Mouse (Mus musculus): Measurements from ENCODE around the gene Zzef1. TPM values are rescaled to one million over a fixed set of nuclear protein-coding genes. Genes with fewer than 3 reads are reported as not detected.

Gene Zzef1
- total and polyA plus RNA-seq, 3 experiments: 10.5 to 20.8 (median 16.8) TPM

DNA sequence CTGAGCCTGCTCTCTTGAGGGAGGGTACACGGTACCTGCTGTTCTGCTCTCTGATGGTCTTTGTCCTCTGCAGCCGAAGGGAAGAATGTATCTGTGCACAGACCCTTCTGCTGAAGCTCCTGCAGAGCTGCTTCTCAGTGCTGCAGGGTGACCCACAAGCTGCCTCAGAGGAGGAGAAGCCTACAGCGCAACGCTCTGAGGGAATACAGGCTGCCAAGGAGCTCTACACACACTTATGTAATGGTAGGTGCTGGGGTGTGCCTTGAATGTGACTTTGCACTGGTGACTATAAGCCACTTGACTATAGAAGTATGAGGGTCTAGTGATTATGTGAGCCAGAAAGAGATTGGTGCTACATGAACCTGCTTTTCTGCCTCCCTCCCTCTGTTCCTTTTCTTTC is 57.1 kb downstream of the Zzef1 start:
- H3K4me3 ChIP-seq (replicated peaks in 1 of 3; ENCODE audit: low read depth in 2 of 3, low read length in 2 of 3, poor library complexity in 1 of 3): no peak overlapping the region
- H3K4me2 ChIP-seq (ENCODE audit: insufficient read depth, low read depth, poor library complexity, severe bottlenecking): no peak overlapping the region
- in situ Hi-C loops (cut with MboI; ENCODE audit: low pct_ligation_motif_present, low pct_unique_long_range_greater_than_20kb, low sequenced_read_pairs) (no loop called here), dilution Hi-C loops (cut with MboI; ENCODE audit: extremely low pct_ligation_motif_present, extremely low pct_unique_long_range_greater_than_20kb, low sequenced_read_pairs) (no loop called here)
- H3K27ac ChIP-seq (ENCODE audit: insufficient read depth, low read depth): no peak overlapping the region
- no peaks in the 10 kb centered on the region for H3K9me3 ChIP-seq (replicated peaks; ENCODE audit: low read length)
- no peaks in the 10 kb centered on the region for H3K79me2 ChIP-seq (replicated peaks; ENCODE audit: control insufficient read depth, extremely low read depth, insufficient read depth, poor library complexity, severe bottlenecking)
- no peak for DNase-seq (ENCODE audit: extremely low read depth)
- no peaks in the 10 kb centered on the region for H3K27me3 ChIP-seq (replicated peaks)
- H3K36me3 ChIP-seq (replicated peaks in 1 of 2; ENCODE audit: control insufficient read depth in 1 of 2, insufficient read depth in 1 of 2, low read length in 1 of 2): peaks cover 73 to 88% of the 10 kb centered on the region in 2 experiments
- TF ChIP-seq USF2 (conservative IDR thresholded peaks at IDR 0.05; ENCODE audit: low read depth, low read length) (no peak), POLR2A (IDR thresholded peaks at IDR 0.05; ENCODE audit: low read depth, low read length) (no peak), ETS1 (conservative IDR thresholded peaks at IDR 0.05; ENCODE audit: low read depth, low read length) (no peak), CHD2 (IDR thresholded peaks at IDR 0.05; ENCODE audit: low read length) (no peak), ELF1 (IDR thresholded peaks at IDR 0.05; ENCODE audit: low read depth, low read length) (no peak), HCFC1 (IDR thresholded peaks at IDR 0.05; ENCODE audit: low read depth, low read length) (no peak), TBP (conservative IDR thresholded peaks at IDR 0.05; ENCODE audit: low read depth, low read length) (no peak), ZNF384 (IDR thresholded peaks at IDR 0.05; ENCODE audit: low read depth, low read length) (no peak), CHD1 (IDR thresholded peaks at IDR 0.05; ENCODE audit: low read depth, low read length) (no peak), UBTF (IDR thresholded peaks at IDR 0.05; ENCODE audit: low read depth, low read length) (no peak), MYC (IDR thresholded peaks at IDR 0.05; ENCODE audit: low read depth, low read length) (no peak), CTCF (conservative IDR thresholded peaks at IDR 0.05 in 1 of 2, IDR thresholded peaks at IDR 0.05 in 1 of 2; ENCODE audit: low read depth in 2 of 2, low read length in 2 of 2) (no peak), ZMIZ1 (IDR thresholded peaks at IDR 0.05; ENCODE audit: low read depth, low read length) (no peak), E2F4 (IDR thresholded peaks at IDR 0.05; ENCODE audit: insufficient replicate concordance, low read depth, low read length) (no peak), USF1 (IDR thresholded peaks at IDR 0.05; ENCODE audit: low read depth, low read length) (no peak), SMC3 (IDR thresholded peaks at IDR 0.05; ENCODE audit: low read depth, low read length) (no peak), RAD21 (IDR thresholded peaks at IDR 0.05; ENCODE audit: low read depth, low read length) (no peak), SIN3A (IDR thresholded peaks at IDR 0.05; ENCODE audit: low read length) (no peak), MAX (IDR thresholded peaks at IDR 0.05; ENCODE audit: low read length) (no peak)
- no peak overlapping the region for H3K9ac ChIP-seq (ENCODE audit: insufficient read depth, low read depth)
- no peaks in the 10 kb centered on the region for H3K4me1 ChIP-seq (ENCODE audit: control insufficient read depth in 1 of 2, insufficient read depth in 2 of 2)

DNA sequence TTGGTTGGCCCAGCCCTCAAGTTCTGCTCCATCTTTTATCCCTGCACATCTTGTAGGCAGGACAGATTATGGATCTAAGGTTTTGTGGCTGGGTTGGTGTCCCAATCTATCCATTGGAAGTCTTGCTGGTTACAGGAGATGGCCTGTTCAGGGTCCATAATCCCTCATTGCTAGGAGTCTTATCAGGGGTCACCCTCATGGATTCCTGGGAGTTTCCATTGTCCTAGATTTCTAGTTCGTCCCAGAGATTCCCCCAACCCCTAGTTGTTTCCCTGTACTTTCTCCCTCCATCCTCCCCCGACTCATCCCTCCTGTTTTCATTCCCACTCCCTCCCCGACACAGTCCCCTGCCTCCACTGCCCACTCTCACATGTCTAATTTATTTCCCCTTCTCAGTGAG is 58.2 kb downstream of the Zzef1 start:
- H3K27ac ChIP-seq (ENCODE audit: insufficient read depth, low read depth): no peak overlapping the region
- TF ChIP-seq MEF2A (IDR thresholded peaks at IDR 0.05; ENCODE audit: borderline replicate concordance, low read depth, low read length) (no peak), GABPA (IDR thresholded peaks at IDR 0.05; ENCODE audit: insufficient replicate concordance, low read depth, low read length) (no peak), NRF1 (IDR thresholded peaks at IDR 0.05; ENCODE audit: low read depth, low read length) (no peak)
- no peak overlapping the region for H3K4me3 ChIP-seq (replicated peaks in 1 of 3; ENCODE audit: low read depth in 2 of 3, low read length in 2 of 3, poor library complexity in 1 of 3)
- H3K79me2 ChIP-seq (replicated peaks; ENCODE audit: control insufficient read depth, extremely low read depth, insufficient read depth, poor library complexity, severe bottlenecking): no peaks in the 10 kb centered on the region
- H3K9ac ChIP-seq (ENCODE audit: insufficient read depth, low read depth): no peak overlapping the region
- H3K36me3 ChIP-seq (replicated peaks in 1 of 2; ENCODE audit: control insufficient read depth in 1 of 2, insufficient read depth in 1 of 2, low read length in 1 of 2): peaks cover 67 to 84% of the 10 kb centered on the region in 2 experiments
- H3K9me3 ChIP-seq (replicated peaks; ENCODE audit: low read length): no peaks in the 10 kb centered on the region
- DNase-seq (ENCODE audit: extremely low read depth): no peak
- no peaks in the 10 kb centered on the region for H3K4me1 ChIP-seq (ENCODE audit: control insufficient read depth in 1 of 2, insufficient read depth in 2 of 2)
- H3K4me2 ChIP-seq (ENCODE audit: insufficient read depth, low read depth, poor library complexity, severe bottlenecking): no peak overlapping the region
- dilution Hi-C loops (cut with MboI; ENCODE audit: extremely low pct_ligation_motif_present, extremely low pct_unique_long_range_greater_than_20kb, low sequenced_read_pairs): no loop called here
- in situ Hi-C loops (cut with MboI; ENCODE audit: low pct_ligation_motif_present, low pct_unique_long_range_greater_than_20kb, low sequenced_read_pairs): no loop called here
- H3K27me3 ChIP-seq (replicated peaks): no peaks in the 10 kb centered on the region

Data from CH12.LX (cell line).